Mouse (Mus musculus) E14TG2a.4 (cell line): ENCODE measurements around the gene Gm17018.

Experiments
- H3K27me3 ChIP-seq: 2 replicates; pipeline ENCODE4 v1.6.1; 2014; ENCODE audit warnings: low read length, control low read depth; ENCODE audit not compliant: insufficient read depth
- H3K36me3 ChIP-seq: 2 replicates; pipeline ENCODE4 v1.6.1; 2014; ENCODE audit warnings: low read length, control low read depth; ENCODE audit not compliant: insufficient read depth
- H3K4me1 ChIP-seq: replicated peaks from 2 replicates; pipeline ENCODE4 v1.6.1; 2014; ENCODE audit warnings: low read depth, low read length, control low read depth
- H3K4me3 ChIP-seq: replicated peaks from 2 replicates; pipeline ENCODE4 v1.5.1; 2014; ENCODE audit warnings: mild to moderate bottlenecking, low read length
- H3K9me3 ChIP-seq: 2 replicates; pipeline ENCODE4 v1.6.1; 2014; ENCODE audit warnings: low read length, control low read depth
- CTCF ChIP-seq: conservative IDR thresholded peaks from 2 replicates; pipeline ENCODE4 v1.5.1; 2014; ENCODE audit warnings: low read length
- NANOG ChIP-seq: IDR thresholded peaks from 2 replicates; pipeline ENCODE4 v1.6.1; 2014; ENCODE audit warnings: borderline replicate concordance, low read length, mixed read lengths
- POU5F1 ChIP-seq: IDR thresholded peaks from 2 replicates; pipeline ENCODE4 v1.6.1; 2014; ENCODE audit warnings: low read length, borderline replicate concordance

The Gm17018 gene

GRCm38 (mm10) chr19:45565925-45566715 is 5.7 kb downstream of the Gm17018 start:
- Histone ChIP-seq H3K9me3 (no peaks in the 10 kb centered on the region), H3K36me3 (peaks cover 8% of the 10 kb centered on the region; the same call in 1 of the 2 replicates), H3K27me3 (no peaks in the 10 kb centered on the region), H3K4me3 (no peak overlapping the region), H3K4me1 (peaks cover 51% of the 10 kb centered on the region)
- TF ChIP-seq POU5F1 (no peak), CTCF (no peak), NANOG (no peak)

GRCm38 (mm10) chr19:45567367-45567766 is 7.0 kb downstream of the Gm17018 start:
- peak overlapping the region; percentile 49; the same call in 1 of the 2 replicates for H3K4me3 ChIP-seq
- no peak for TF ChIP-seq NANOG
- TF ChIP-seq POU5F1 = no peak
- no peak for TF ChIP-seq CTCF
- H3K27me3 ChIP-seq = no peaks in the 10 kb centered on the region
- peaks cover 14% of the 10 kb centered on the region for H3K36me3 ChIP-seq
- peaks cover 61% of the 10 kb centered on the region for H3K4me1 ChIP-seq
- no peaks in the 10 kb centered on the region for H3K9me3 ChIP-seq

GRCm38 (mm10) chr19:45573033-45573432 is 12.6 kb downstream of the Gm17018 start:
- no peak overlapping the region for H3K4me3 ChIP-seq
- peaks cover 35% of the 10 kb centered on the region for H3K36me3 ChIP-seq
- no peaks in the 10 kb centered on the region for H3K9me3 ChIP-seq
- TF ChIP-seq CTCF (no peak), POU5F1 (no peak), NANOG (no peak)
- H3K27me3 ChIP-seq = no peaks in the 10 kb centered on the region
- peaks cover 78% of the 10 kb centered on the region for H3K4me1 ChIP-seq

GRCm38 (mm10) chr19:45573861-45574267 is 13.4 kb downstream of the Gm17018 start:
- Histone ChIP-seq H3K4me3 (no peak overlapping the region), H3K27me3 (no peaks in the 10 kb centered on the region), H3K4me1 (peaks cover 76% of the 10 kb centered on the region), H3K36me3 (peaks cover 42% of the 10 kb centered on the region), H3K9me3 (no peaks in the 10 kb centered on the region)
- TF ChIP-seq NANOG (no peak), CTCF (peak; percentile 80)

- H3K4me1 ChIP-seq = peaks cover 77% of the 10 kb centered on the region
- H3K36me3 ChIP-seq = peaks cover 46% of the 10 kb centered on the region
Measured at GRCm38 (mm10) chr19:45574339-45574898, 14.0 kb downstream of the Gm17018 start.

GRCm38 (mm10) chr19:45574941-45575631 is 14.7 kb downstream of the Gm17018 start:
- TF ChIP-seq CTCF (no peak), NANOG (no peak), POU5F1 (no peak)
- Histone ChIP-seq H3K4me1 (peaks cover 79% of the 10 kb centered on the region), H3K36me3 (peaks cover 46% of the 10 kb centered on the region), H3K9me3 (no peaks in the 10 kb centered on the region), H3K4me3 (0 out of 2 replicates have a peak overlapping the region, but pooled peaks have one; percentile 20), H3K27me3 (no peaks in the 10 kb centered on the region)

More at GRCm38 (mm10) chr19:45574339-45574898, 14.0 kb downstream of the Gm17018 start:
- TF ChIP-seq CTCF = no peak
- no peak for TF ChIP-seq POU5F1
- TF ChIP-seq NANOG = no peak
- H3K4me3 ChIP-seq = no peak overlapping the region
- H3K27me3 ChIP-seq = no peaks in the 10 kb centered on the region
- H3K9me3 ChIP-seq = no peaks in the 10 kb centered on the region

- H3K4me3 ChIP-seq = no peak overlapping the region
- no peaks in the 10 kb centered on the region for H3K9me3 ChIP-seq
- H3K4me1 ChIP-seq = peaks cover 83% of the 10 kb centered on the region
- no peak for TF ChIP-seq CTCF
- H3K36me3 ChIP-seq = peaks cover 46% of the 10 kb centered on the region
- H3K27me3 ChIP-seq = no peaks in the 10 kb centered on the region
Measured at GRCm38 (mm10) chr19:45575632-45576001, 15.2 kb downstream of the Gm17018 start.

- Histone ChIP-seq H3K4me3 (no peak overlapping the region), H3K4me1 (peaks cover 84% of the 10 kb centered on the region), H3K9me3 (no peaks in the 10 kb centered on the region), H3K36me3 (peaks cover 41% of the 10 kb centered on the region), H3K27me3 (no peaks in the 10 kb centered on the region)
- TF ChIP-seq POU5F1 (no peak), CTCF (no peak), NANOG (no peak)
Measured at GRCm38 (mm10) chr19:45577141-45577750, 16.8 kb downstream of the Gm17018 start.
